Mouse (Mus musculus) liver, embryonic 13.5 days (tissue): ENCODE results near the gene Samd13. TPM values are rescaled to one million over a fixed set of nuclear protein-coding genes. Genes with fewer than 3 reads are reported as not detected.

Source experiments
- ATAC-seq: fragments of 200-750 bp; cut with Nextera tagmentation; 2 replicates; pipeline ENCODE4 v1.8.0; 2017; ENCODE audit warnings: low read depth, mild to moderate bottlenecking, moderate number of reproducible peaks, moderate library complexity
- DNase-seq: peaks from one replicate; pipeline ENCODE4 v3.0.0; 2022
- H3K27ac ChIP-seq: fragments of 300-500 bp; sonication (generic); 2 replicates; pipeline ENCODE4 v1.5.1; 2015; ENCODE audit warnings: moderate library complexity, mild to moderate bottlenecking, inconsistent platforms
- H3K27me3 ChIP-seq: fragments of 300-500 bp; sonication (generic); 2 replicates; pipeline ENCODE4 v1.6.1; 2015; ENCODE audit warnings: mild to moderate bottlenecking, inconsistent platforms
- H3K36me3 ChIP-seq: fragments of 300-500 bp; sonication (generic); 2 replicates; pipeline ENCODE4 v1.6.1; 2015; ENCODE audit warnings: mild to moderate bottlenecking, inconsistent platforms
- H3K4me1 ChIP-seq: fragments of 300-500 bp; sonication (generic); replicated peaks from 2 replicates; pipeline ENCODE4 v1.6.1; 2015; ENCODE audit warnings: inconsistent platforms
- H3K4me2 ChIP-seq: fragments of 300-500 bp; sonication (generic); 2 replicates; pipeline ENCODE4 v1.6.1; 2015; ENCODE audit warnings: inconsistent platforms, mild to moderate bottlenecking, moderate library complexity
- H3K4me3 ChIP-seq: fragments of 300-500 bp; sonication (generic); replicated peaks from 2 replicates; pipeline ENCODE4 v1.5.1; 2015; ENCODE audit warnings: mild to moderate bottlenecking, inconsistent platforms
- H3K9ac ChIP-seq: fragments of 300-500 bp; sonication (generic); 2 replicates; pipeline ENCODE4 v1.6.1; 2015; ENCODE audit warnings: mild to moderate bottlenecking, inconsistent platforms
- H3K9me3 ChIP-seq: fragments of 300-500 bp; sonication (generic); replicated peaks from 2 replicates; pipeline ENCODE4 v1.6.1; 2016; ENCODE audit warnings: inconsistent platforms
- WGBS: fragments of 180-500 bp; shearing (Covaris S2); methylation state at CpG from one replicate; pipeline ENCODE4 v1.1.7; 2015; ENCODE audit not compliant: insufficient replicate concordance; 5-methylcytosine and 5-hydroxymethylcytosine counted together
- polyA plus RNA-seq: library from polyadenylated mRNA; unstranded; fragments of >200 nt; fragmentation: Nextera tagmentation; extraction: Ambion mirVana; gene quantifications from 2 replicates; pipeline ENCODE4 v1.2.1, GENCODE M21; 2015

The Samd13 gene
- polyA plus RNA-seq, 1 experiment from 2014 or later = 0.22 TPM

GRCm38 (mm10) chr3:146611821-146612220 lies 73.6 kb downstream of the Samd13 start:
- DNase-seq = no peak
- Histone ChIP-seq H3K4me3 (no peak overlapping the region), H3K9ac (no peak overlapping the region), H3K27me3 (no peaks in the 10 kb centered on the region), H3K9me3 (no peaks in the 10 kb centered on the region), H3K4me1 (peaks cover 5% of the 10 kb centered on the region), H3K4me2 (no peak overlapping the region), H3K27ac (no peak overlapping the region), H3K36me3 (no peaks in the 10 kb centered on the region)
- 57% methylated on average over 4 of the region's 4 CpGs for WGBS
- ATAC-seq = no peak

DNA sequence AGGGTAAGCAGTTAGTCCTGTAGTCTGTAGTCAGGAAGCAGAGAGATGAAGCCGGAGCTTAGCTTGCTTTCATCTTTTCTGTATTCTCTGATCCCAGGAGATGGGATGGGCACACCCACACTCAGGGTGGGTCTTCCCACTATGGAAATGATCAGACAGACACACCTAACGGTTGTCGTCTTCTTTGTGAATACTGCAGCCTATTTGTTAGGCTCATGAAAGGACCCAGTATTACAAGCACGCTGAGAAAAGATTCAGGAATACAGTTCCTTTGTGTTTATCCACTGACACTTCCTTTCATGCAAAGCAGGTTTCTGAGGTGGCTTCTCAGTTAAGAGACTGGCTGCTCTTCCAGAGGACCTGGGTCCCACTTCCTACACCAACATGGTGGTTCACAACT lies 74.1 kb downstream of the Samd13 start:
- Histone ChIP-seq H3K4me2 (no peak overlapping the region), H3K4me3 (no peak overlapping the region), H3K27ac (no peak overlapping the region), H3K27me3 (no peaks in the 10 kb centered on the region), H3K9me3 (no peaks in the 10 kb centered on the region), H3K36me3 (no peaks in the 10 kb centered on the region), H3K9ac (no peak overlapping the region), H3K4me1 (peaks cover 5% of the 10 kb centered on the region)
- DNase-seq = no peak
- WGBS = 74% methylated on average over 4 of the region's 4 CpGs
- ATAC-seq = no peak

- 67% methylated on average over 10 of the region's 10 CpGs for WGBS
These were observed 75.1 kb downstream of the Samd13 start for GRCm38 (mm10) chr3:146610322-146610721.

DNA sequence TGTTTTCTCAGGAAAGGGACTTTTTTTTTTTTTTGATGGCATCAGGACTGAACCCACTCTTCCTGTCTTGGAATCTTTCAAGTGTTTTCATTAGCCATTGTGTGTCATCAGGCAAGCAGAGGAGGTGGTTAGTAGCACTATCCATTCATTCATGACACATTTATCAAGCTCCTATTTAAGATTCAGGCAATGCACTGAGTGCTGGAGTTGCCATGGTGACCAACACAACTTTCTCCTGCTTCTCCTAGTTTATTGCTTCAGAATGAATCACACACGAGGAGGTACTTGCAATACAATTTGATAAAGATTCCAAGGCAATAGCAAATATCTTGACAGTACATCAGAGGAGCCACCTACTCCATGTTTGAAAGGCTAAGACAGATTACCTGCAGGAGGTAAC lies 78.0 kb downstream of the Samd13 start:
- Histone ChIP-seq H3K9me3 (no peaks in the 10 kb centered on the region), H3K36me3 (no peaks in the 10 kb centered on the region), H3K4me3 (no peak overlapping the region), H3K4me1 (no peaks in the 10 kb centered on the region), H3K4me2 (no peak overlapping the region), H3K9ac (no peak overlapping the region), H3K27ac (no peak overlapping the region), H3K27me3 (no peaks in the 10 kb centered on the region)
- 25% methylated on average over 1 of the region's 1 CpGs for WGBS
- DNase-seq (no peak), ATAC-seq (no peak)

More at GRCm38 (mm10) chr3:146610322-146610721, 75.1 kb downstream of the Samd13 start:
- no peaks in the 10 kb centered on the region for H3K9me3 ChIP-seq
- no peak overlapping the region for H3K9ac ChIP-seq
- no peak overlapping the region for H3K4me3 ChIP-seq
- H3K36me3 ChIP-seq = no peaks in the 10 kb centered on the region
- no peak overlapping the region for H3K27ac ChIP-seq
- no peak overlapping the region for H3K4me2 ChIP-seq
- ATAC-seq (no peak), DNase-seq (no peak)
- no peaks in the 10 kb centered on the region for H3K27me3 ChIP-seq
- H3K4me1 ChIP-seq = peaks cover 2% of the 10 kb centered on the region

DNA sequence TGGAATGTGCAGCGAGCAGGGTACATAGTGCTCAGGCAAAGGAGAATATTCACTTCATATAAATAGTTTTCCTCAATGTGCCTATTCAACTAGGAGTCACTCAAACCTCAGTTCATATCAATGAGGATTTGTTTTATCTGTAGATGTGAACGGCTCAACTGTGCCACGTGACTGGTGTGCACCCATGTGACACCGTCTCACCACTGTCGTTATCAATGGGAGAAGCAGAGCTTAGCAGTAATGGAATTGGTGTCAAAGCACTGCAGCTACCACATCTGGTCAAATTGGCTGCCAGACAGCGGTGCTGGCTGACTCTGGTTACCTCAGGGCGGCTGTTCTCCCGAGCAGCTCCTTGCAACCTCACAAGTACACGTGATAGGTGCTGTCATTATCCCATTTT lies 80.7 kb downstream of the Samd13 start:
- H3K4me1 ChIP-seq = peaks cover 16% of the 10 kb centered on the region
- H3K9ac ChIP-seq = no peak overlapping the region
- no peak overlapping the region for H3K4me3 ChIP-seq
- ATAC-seq (no peak), DNase-seq (no peak)
- no peaks in the 10 kb centered on the region for H3K27me3 ChIP-seq
- H3K9me3 ChIP-seq = no peaks in the 10 kb centered on the region
- H3K36me3 ChIP-seq = no peaks in the 10 kb centered on the region
- H3K4me2 ChIP-seq = no peak overlapping the region
- 58% methylated on average over 9 of the region's 9 CpGs for WGBS
- H3K27ac ChIP-seq = no peak overlapping the region

DNA sequence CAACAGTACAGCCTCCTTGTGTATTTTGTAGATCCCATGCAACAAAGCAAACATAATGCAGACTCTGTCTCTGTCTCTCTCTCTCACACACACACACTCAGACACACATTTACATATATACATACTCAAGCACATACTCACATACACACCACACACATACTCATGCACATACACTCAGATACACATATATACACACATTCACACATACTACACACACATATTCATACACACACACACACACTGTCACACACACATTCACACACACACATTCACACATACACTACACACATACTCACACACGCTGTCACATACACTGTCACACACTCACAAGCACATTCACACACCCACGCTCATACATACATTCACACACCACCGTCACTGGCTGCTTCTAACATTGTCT lies 82.9 kb downstream of the Samd13 start:
- Histone ChIP-seq H3K9ac (no peak overlapping the region), H3K4me2 (no peak overlapping the region), H3K27me3 (no peaks in the 10 kb centered on the region), H3K9me3 (no peaks in the 10 kb centered on the region), H3K27ac (no peak overlapping the region), H3K36me3 (no peaks in the 10 kb centered on the region), H3K4me3 (no peak overlapping the region), H3K4me1 (peaks cover 16% of the 10 kb centered on the region)
- DNase-seq (no peak), ATAC-seq (no peak)
- WGBS = 69% methylated on average over 3 of the region's 3 CpGs

DNA sequence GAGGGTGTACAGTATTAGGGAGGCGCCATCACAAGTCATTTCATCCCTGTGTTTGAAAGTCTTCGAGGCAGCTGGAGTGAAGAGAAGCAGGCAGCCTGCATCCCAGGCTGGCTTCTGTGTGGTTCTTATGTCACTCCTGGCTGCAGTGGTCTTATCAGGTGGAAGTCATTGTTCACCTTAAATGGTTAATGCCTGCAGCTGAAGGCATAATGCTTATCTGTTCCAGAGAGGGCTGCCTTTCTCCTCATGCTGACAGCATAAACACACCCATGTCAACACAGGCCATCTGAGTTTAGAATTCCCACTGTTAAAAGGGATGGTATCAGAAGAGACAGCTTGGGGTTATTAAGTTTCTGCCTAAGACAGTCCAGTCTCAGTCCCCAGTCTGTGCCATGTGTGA lies 84.2 kb downstream of the Samd13 start:
- DNase-seq (peak; percentile 34), ATAC-seq (peak; percentile 81)
- Histone ChIP-seq H3K4me2 (no peak overlapping the region), H3K27ac (no peak overlapping the region), H3K9ac (no peak overlapping the region), H3K9me3 (no peaks in the 10 kb centered on the region), H3K27me3 (no peaks in the 10 kb centered on the region), H3K4me1 (peaks cover 19% of the 10 kb centered on the region), H3K36me3 (no peaks in the 10 kb centered on the region), H3K4me3 (no peak overlapping the region)
- 48% methylated on average over 2 of the region's 2 CpGs for WGBS

DNA sequence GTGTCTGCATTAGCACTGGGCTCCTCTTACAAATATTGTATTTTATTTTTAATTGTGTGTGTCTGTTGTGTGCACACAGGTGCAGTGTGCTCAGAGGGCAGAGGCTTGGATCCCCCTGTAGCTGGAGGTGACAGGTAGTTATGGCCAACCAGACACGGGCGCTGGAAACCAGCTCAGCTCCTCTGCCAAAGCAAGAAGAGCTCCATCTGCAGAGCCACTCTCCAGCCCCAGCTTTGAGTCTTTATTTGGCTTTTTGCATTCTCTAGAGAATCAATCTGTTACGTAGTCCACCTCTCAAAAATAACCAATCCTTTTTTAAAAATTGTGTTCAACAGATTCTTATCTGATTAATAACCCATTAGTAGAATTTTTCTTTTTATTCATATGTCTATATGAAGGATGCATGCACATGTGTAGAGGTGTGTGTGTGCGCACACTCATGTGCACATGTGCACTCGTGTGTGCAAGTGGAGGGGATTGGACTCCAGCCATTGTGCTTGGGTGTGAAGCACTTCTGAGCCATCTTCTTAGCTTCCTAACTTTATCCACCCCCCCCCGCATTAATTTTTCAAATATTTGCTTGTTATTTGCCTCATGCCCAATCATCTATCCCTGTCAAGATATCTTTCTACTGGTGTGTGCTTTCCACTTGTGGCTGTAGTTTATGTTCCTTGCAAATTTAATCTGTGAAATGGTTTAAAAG lies 86.0 kb downstream of the Samd13 start:
- H3K9me3 ChIP-seq = no peaks in the 10 kb centered on the region

DNA sequence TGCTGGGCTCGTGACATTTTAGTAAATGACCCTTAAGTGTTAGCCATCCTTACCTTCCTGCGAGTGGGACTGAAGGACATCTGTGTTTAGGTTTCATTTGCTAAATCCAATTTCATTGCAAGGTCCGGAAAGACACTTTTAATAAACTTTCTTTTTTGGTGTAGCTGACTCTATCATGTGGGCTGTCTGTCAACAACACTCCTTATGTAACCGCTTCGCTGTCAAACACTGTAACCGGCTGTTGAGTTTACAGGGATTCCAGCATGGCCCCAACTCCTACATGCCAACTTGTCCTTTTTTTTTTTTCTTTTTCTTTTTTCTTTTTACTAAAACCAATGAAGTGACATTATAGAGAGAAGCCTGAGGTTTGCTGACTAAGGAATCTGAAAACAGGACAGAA lies 87.0 kb downstream of the Samd13 start:
- H3K9me3 ChIP-seq = no peaks in the 10 kb centered on the region
- no peaks in the 10 kb centered on the region for H3K36me3 ChIP-seq
- ATAC-seq (no peak), DNase-seq (no peak)
- no peaks in the 10 kb centered on the region for H3K27me3 ChIP-seq
- 63% methylated on average over 6 of the region's 6 CpGs for WGBS
- H3K4me3 ChIP-seq = no peak overlapping the region
- peaks cover 19% of the 10 kb centered on the region for H3K4me1 ChIP-seq
- no peak overlapping the region for H3K27ac ChIP-seq
- no peak overlapping the region for H3K9ac ChIP-seq
- no peak overlapping the region for H3K4me2 ChIP-seq

More for the DNA sequence above, 86.0 kb downstream of the Samd13 start:
- Histone ChIP-seq H3K9ac (no peak overlapping the region), H3K4me2 (no peak overlapping the region), H3K4me1 (peaks cover 19% of the 10 kb centered on the region), H3K4me3 (no peak overlapping the region), H3K27ac (no peak overlapping the region), H3K36me3 (no peaks in the 10 kb centered on the region), H3K27me3 (no peaks in the 10 kb centered on the region)
- DNase-seq = no peak
- WGBS = 75% methylated on average over 6 of the region's 6 CpGs
- no peak for ATAC-seq

- no peak for ATAC-seq
- no peak overlapping the region for H3K4me2 ChIP-seq
- no peaks in the 10 kb centered on the region for H3K36me3 ChIP-seq
- H3K27ac ChIP-seq = no peak overlapping the region
- H3K9ac ChIP-seq = peak overlapping the region; percentile 22; the same call in 1 of the 2 replicates
- WGBS = 69% methylated on average over 7 of the region's 7 CpGs
- DNase-seq = no peak
- no peaks in the 10 kb centered on the region for H3K9me3 ChIP-seq
- no peaks in the 10 kb centered on the region for H3K27me3 ChIP-seq
- no peak overlapping the region for H3K4me3 ChIP-seq
- peaks cover 17% of the 10 kb centered on the region for H3K4me1 ChIP-seq
These were observed 88.5 kb downstream of the Samd13 start for GRCm38 (mm10) chr3:146596864-146597263.

- H3K27ac ChIP-seq = peak overlapping the region; percentile 32; the same call in 1 of the 2 replicates
These were observed 89.0 kb downstream of the Samd13 start for GRCm38 (mm10) chr3:146596387-146596786.

DNA sequence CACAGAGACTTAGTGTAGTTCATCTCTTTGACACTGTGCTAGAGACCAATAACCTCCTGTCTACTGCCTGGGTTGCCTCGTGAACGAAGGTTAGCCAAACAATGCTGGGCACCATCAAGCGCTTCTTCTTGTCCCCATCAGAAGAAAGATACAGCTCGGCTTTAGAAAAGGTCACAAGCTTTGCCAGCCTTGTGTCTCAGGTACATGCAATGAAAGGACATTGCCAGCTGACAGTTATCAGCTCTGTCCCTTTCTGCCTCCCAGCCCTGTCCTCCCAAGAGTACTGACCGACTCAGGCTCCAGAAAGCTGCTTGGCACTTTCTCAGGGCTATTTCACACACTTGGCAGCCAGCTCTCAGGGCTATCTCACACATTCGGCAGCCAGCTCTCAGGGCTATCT lies 90.0 kb downstream of the Samd13 start:
- Histone ChIP-seq H3K4me3 (no peak overlapping the region), H3K4me1 (peaks cover 3% of the 10 kb centered on the region), H3K27ac (no peak overlapping the region), H3K27me3 (no peaks in the 10 kb centered on the region), H3K36me3 (no peaks in the 10 kb centered on the region), H3K4me2 (no peak overlapping the region), H3K9ac (no peak overlapping the region), H3K9me3 (no peaks in the 10 kb centered on the region)
- DNase-seq (no peak), ATAC-seq (no peak)
- WGBS = 70% methylated on average over 6 of the region's 6 CpGs

More at GRCm38 (mm10) chr3:146596387-146596786, 89.0 kb downstream of the Samd13 start:
- Histone ChIP-seq H3K4me3 (no peak overlapping the region), H3K9me3 (no peaks in the 10 kb centered on the region), H3K36me3 (no peaks in the 10 kb centered on the region), H3K27me3 (no peaks in the 10 kb centered on the region), H3K9ac (no peak overlapping the region), H3K4me1 (peaks cover 12% of the 10 kb centered on the region), H3K4me2 (no peak overlapping the region)
- ATAC-seq (no peak), DNase-seq (no peak)
- WGBS = 75% methylated on average over 8 of the region's 8 CpGs
